Mouse (Mus musculus): ENCODE measurements at regions not wholly inside any gene's neighbourhood (a gene's known extent, or its start where the extent isn't known, plus 50 kb on each side); places are given as distances from the start of the nearest gene placed in this dataset.

GRCm38 (mm10) chr15:33924094-33924890 lies 433.4 kb downstream of the 9430069I07Rik start:
- TF ChIP-seq CTCF (conservative IDR thresholded peaks at IDR 0.05; ENCODE audit: insufficient read depth, insufficient read length, low read depth, low read length) (no peak), POLR2A (IDR thresholded peaks at IDR 0.05; ENCODE audit: low read depth, low read length) (no peak)

Data from kidney, adult 2 months (tissue).